Mouse (Mus musculus) monocyte, adult 5-6 weeks (primary cell): ENCODE measurements around the gene Klc4. TPM values are rescaled to one million over a fixed set of nuclear protein-coding genes. Genes with fewer than 3 reads are reported as not detected.
A peak's percentile ranks its signal among the peaks of the same experiment; 100 is the strongest.

Experiments
- ATAC-seq: fragments of 153-309, 156-312 bp; replicated peaks from 2 replicates; pipeline ENCODE4 v1.8.0; 2017; ENCODE audit warnings: mild to moderate bottlenecking; ENCODE audit not compliant: low TSS enrichment, insufficient number of reproducible peaks, severe bottlenecking, poor library complexity, low FRiP score
- total RNA-seq: library from RNA; stranded (forward); fragments of 200-1000, 200-491, 200-594 nt; gene quantifications from 3 replicates; pipeline ENCODE4 v1.2.3, GENCODE M21; 2017

Klc4 gene
- total RNA-seq, 1 experiment from 2014 or later, result 18.9 TPM

GRCm38 (mm10) chr17:46661351-46661750, 15.5 kb upstream of the Klc4 start:
- no peak for ATAC-seq

GRCm38 (mm10) chr17:46656054-46656453, 10.2 kb upstream of the Klc4 start:
- no peak for ATAC-seq

GRCm38 (mm10) chr17:46651755-46652547, 6.1 kb upstream of the Klc4 start:
- no peak for ATAC-seq

GRCm38 (mm10) chr17:46651292-46651691, 5.5 kb upstream of the Klc4 start:
- no peak for ATAC-seq

- peak; percentile 31; the same call in 1 of the 2 replicates for ATAC-seq
Measured at GRCm38 (mm10) chr17:46650232-46651031, 4.6 kb upstream of the Klc4 start, which contains the start of gene Cul7. Gene Cul7, plus strand, starts transcription at chr17:46650337.

GRCm38 (mm10) chr17:46649811-46650210, 4.0 kb upstream of the Klc4 start:
- no peak for ATAC-seq

- ATAC-seq, result no peak
Measured at GRCm38 (mm10) chr17:46648436-46648835, 2.6 kb upstream of the Klc4 start.

GRCm38 (mm10) chr17:46647279-46647678, 1.5 kb upstream of the Klc4 start:
- no peak for ATAC-seq

GRCm38 (mm10) chr17:46646322-46646662, 470 bp upstream of the Klc4 start:
- ATAC-seq, result no peak

- no peak for ATAC-seq
Measured at GRCm38 (mm10) chr17:46644916-46645475, 826 bp downstream of the Klc4 start.

- no peak for ATAC-seq
Measured at GRCm38 (mm10) chr17:46644152-46644805, 1.5 kb downstream of the Klc4 start.

- no peak for ATAC-seq
Measured at GRCm38 (mm10) chr17:46642060-46642459, 3.8 kb downstream of the Klc4 start.

GRCm38 (mm10) chr17:46639929-46640328, 5.9 kb downstream of the Klc4 start:
- peak; percentile 20; the same call in 1 of the 2 replicates for ATAC-seq

- ATAC-seq, result peak; percentile 57
Measured at GRCm38 (mm10) chr17:46636831-46637523, 8.8 kb downstream of the Klc4 start.

- ATAC-seq, result no peak
Measured at GRCm38 (mm10) chr17:46629685-46630441, 16.0 kb downstream of the Klc4 start.

GRCm38 (mm10) chr17:46628791-46629684, 16.8 kb downstream of the Klc4 start, which contains the start of gene Ptk7:
Gene Ptk7, minus strand, starts transcription at chr17:46629504.
- no peak for ATAC-seq

GRCm38 (mm10) chr17:46628471-46628790, 17.4 kb downstream of the Klc4 start:
- ATAC-seq, result no peak
